Mouse (Mus musculus): ENCODE measurements at regions not wholly inside any gene's neighbourhood (a gene's known extent, or its start where the extent isn't known, plus 50 kb on each side); places are given as distances from the start of the nearest gene placed in this dataset.

GRCm38 (mm10) chr2:171331529-171331928 is 599.9 kb downstream of the Dok5 start:
- H3K27ac ChIP-seq (ENCODE audit: low read depth): no peak overlapping the region
- no peak for TF ChIP-seq CTCF (IDR thresholded peaks at IDR 0.05; ENCODE audit: low read depth)
- 87% methylated on average over 3 of the region's 3 CpGs for WGBS
- DNase-seq: no peak
- H3K9ac ChIP-seq: no peak overlapping the region
- no peaks in the 10 kb centered on the region for H3K9me3 ChIP-seq (ENCODE audit: low read depth, low read length)
- no peak overlapping the region for H3K4me2 ChIP-seq
- H3K36me3 ChIP-seq (ENCODE audit: insufficient read depth): no peaks in the 10 kb centered on the region
- no peak for ATAC-seq (ENCODE audit: insufficient read depth)
- no peaks in the 10 kb centered on the region for H3K4me1 ChIP-seq (ENCODE audit: insufficient read depth)
- no peaks in the 10 kb centered on the region for H3K27me3 ChIP-seq (ENCODE audit: insufficient read depth, low read length)
- H3K4me3 ChIP-seq (ENCODE audit: low read depth, low read length): no peak overlapping the region

GRCm38 (mm10) chr2:171326909-171327308 is 595.3 kb downstream of the Dok5 start:
- ATAC-seq (ENCODE audit: insufficient read depth) (peak; percentile 60; the same call in 1 of the 2 replicates), DNase-seq (peak; percentile 50)
- H3K27ac ChIP-seq (ENCODE audit: low read depth): no peak overlapping the region
- H3K27me3 ChIP-seq (ENCODE audit: insufficient read depth, low read length): no peaks in the 10 kb centered on the region
- no peak overlapping the region for H3K4me3 ChIP-seq (ENCODE audit: low read depth, low read length)
- H3K4me1 ChIP-seq (ENCODE audit: insufficient read depth): no peaks in the 10 kb centered on the region
- 46% methylated on average over 3 of the region's 3 CpGs for WGBS
- H3K9ac ChIP-seq: no peak overlapping the region
- no peak for TF ChIP-seq CTCF (IDR thresholded peaks at IDR 0.05; ENCODE audit: low read depth)
- H3K9me3 ChIP-seq (ENCODE audit: low read depth, low read length): no peaks in the 10 kb centered on the region
- no peak overlapping the region for H3K4me2 ChIP-seq
- no peaks in the 10 kb centered on the region for H3K36me3 ChIP-seq (ENCODE audit: insufficient read depth)

GRCm38 (mm10) chr2:171308486-171308885 is 576.9 kb downstream of the Dok5 start:
- Histone ChIP-seq H3K9ac (no peak overlapping the region), H3K4me2 (no peak overlapping the region), H3K27me3 (ENCODE audit: insufficient read depth, low read length) (no peaks in the 10 kb centered on the region), H3K36me3 (ENCODE audit: insufficient read depth) (no peaks in the 10 kb centered on the region), H3K9me3 (ENCODE audit: low read depth, low read length) (no peaks in the 10 kb centered on the region), H3K27ac (ENCODE audit: low read depth) (no peak overlapping the region), H3K4me1 (ENCODE audit: insufficient read depth) (no peaks in the 10 kb centered on the region), H3K4me3 (ENCODE audit: low read depth, low read length) (no peak overlapping the region)
- DNase-seq: no peak
- 74% methylated on average over 4 of the region's 4 CpGs for WGBS
- no peak for TF ChIP-seq CTCF (IDR thresholded peaks at IDR 0.05; ENCODE audit: low read depth)
- no peak for ATAC-seq (ENCODE audit: insufficient read depth)

- no peak overlapping the region for H3K4me2 ChIP-seq
- no peaks in the 10 kb centered on the region for H3K36me3 ChIP-seq (ENCODE audit: insufficient read depth)
- no peak overlapping the region for H3K27ac ChIP-seq (ENCODE audit: low read depth)
- H3K9me3 ChIP-seq (ENCODE audit: low read depth, low read length): no peaks in the 10 kb centered on the region
- H3K27me3 ChIP-seq (ENCODE audit: insufficient read depth, low read length): no peaks in the 10 kb centered on the region
- TF ChIP-seq CTCF (IDR thresholded peaks at IDR 0.05; ENCODE audit: low read depth): no peak
- ATAC-seq (ENCODE audit: insufficient read depth) (no peak), DNase-seq (no peak)
- H3K4me3 ChIP-seq (ENCODE audit: low read depth, low read length): no peak overlapping the region
- 49% methylated on average over 12 of the region's 12 CpGs for WGBS
- no peaks in the 10 kb centered on the region for H3K4me1 ChIP-seq (ENCODE audit: insufficient read depth)
- H3K9ac ChIP-seq: no peak overlapping the region
Measured at GRCm38 (mm10) chr2:171306000-171306399, 574.4 kb downstream of the Dok5 start.

- ATAC-seq (ENCODE audit: insufficient read depth): no peak
- WGBS: 57% methylated on average over 5 of the region's 5 CpGs
- no peaks in the 10 kb centered on the region for H3K4me1 ChIP-seq (ENCODE audit: insufficient read depth)
- H3K27ac ChIP-seq (ENCODE audit: low read depth): no peak overlapping the region
- no peak overlapping the region for H3K9ac ChIP-seq
- H3K4me3 ChIP-seq (ENCODE audit: low read depth, low read length): no peak overlapping the region
- H3K9me3 ChIP-seq (ENCODE audit: low read depth, low read length): no peaks in the 10 kb centered on the region
- no peaks in the 10 kb centered on the region for H3K27me3 ChIP-seq (ENCODE audit: insufficient read depth, low read length)
- TF ChIP-seq CTCF (IDR thresholded peaks at IDR 0.05; ENCODE audit: low read depth): no peak
- H3K36me3 ChIP-seq (ENCODE audit: insufficient read depth): no peaks in the 10 kb centered on the region
- no peak overlapping the region for H3K4me2 ChIP-seq
- peak; percentile 16 for DNase-seq
Measured at GRCm38 (mm10) chr2:171298519-171298918, 566.9 kb downstream of the Dok5 start.

- Histone ChIP-seq H3K4me3 (ENCODE audit: low read depth, low read length) (no peak overlapping the region), H3K36me3 (ENCODE audit: insufficient read depth) (no peaks in the 10 kb centered on the region), H3K9me3 (ENCODE audit: low read depth, low read length) (no peaks in the 10 kb centered on the region), H3K27ac (ENCODE audit: low read depth) (no peak overlapping the region), H3K27me3 (ENCODE audit: insufficient read depth, low read length) (no peaks in the 10 kb centered on the region), H3K9ac (no peak overlapping the region), H3K4me1 (ENCODE audit: insufficient read depth) (no peaks in the 10 kb centered on the region), H3K4me2 (no peak overlapping the region)
- WGBS: 87% methylated on average over 5 of the region's 5 CpGs
- DNase-seq: no peak
- no peak for ATAC-seq (ENCODE audit: insufficient read depth)
- TF ChIP-seq CTCF (IDR thresholded peaks at IDR 0.05; ENCODE audit: low read depth): no peak
Measured at GRCm38 (mm10) chr2:171295603-171296002, 564.0 kb downstream of the Dok5 start.

- Histone ChIP-seq H3K36me3 (ENCODE audit: insufficient read depth) (no peaks in the 10 kb centered on the region), H3K9me3 (ENCODE audit: low read depth, low read length) (no peaks in the 10 kb centered on the region), H3K4me3 (ENCODE audit: low read depth, low read length) (no peak overlapping the region), H3K27me3 (ENCODE audit: insufficient read depth, low read length) (no peaks in the 10 kb centered on the region), H3K4me1 (ENCODE audit: insufficient read depth) (no peaks in the 10 kb centered on the region), H3K27ac (ENCODE audit: low read depth) (no peak overlapping the region), H3K9ac (no peak overlapping the region), H3K4me2 (no peak overlapping the region)
- DNase-seq: no peak
- no peak for ATAC-seq (ENCODE audit: insufficient read depth)
- TF ChIP-seq CTCF (IDR thresholded peaks at IDR 0.05; ENCODE audit: low read depth): no peak
Measured at GRCm38 (mm10) chr2:171292579-171292978, 561.0 kb downstream of the Dok5 start.
